Mouse (Mus musculus) left cerebral cortex, adult 2 months (tissue): ENCODE results near the gene Cib3. TPM values are rescaled to one million over a fixed set of nuclear protein-coding genes. Genes with fewer than 3 reads are reported as not detected.

Experiments used
- DNase-seq, 2 experiments: peaks; one replicate each; pipeline ENCODE4 v3.0.0; 2021 to 2022; ENCODE audit warnings: low spot score in 2 of 2, mixed read lengths in 1 of 2; ENCODE audit errors: extremely low spot score in 1 of 2
- H3K27ac ChIP-seq: fragments of 200-600 bp; 2 replicates; pipeline ENCODE4 v1.8.1; 2022
- H3K4me3 ChIP-seq: fragments of 200-600 bp; 2 replicates; pipeline ENCODE4 v1.8.1; 2022
- CTCF ChIP-seq: fragments of 200-600 bp; IDR thresholded peaks from 2 replicates; pipeline ENCODE4 v1.8.1; 2022; ENCODE audit warnings: antibody characterized with exemption, mild to moderate bottlenecking, moderate library complexity
- intact Hi-C: fragments of 180-260 bp; cut with DNase I; formaldehyde crosslinking; loops from one replicate; pipeline ENCODE4 v1.15.1; 2025
- total RNA-seq, 2 experiments: library from RNA; stranded (reverse); gene quantifications; 2 replicates each; pipeline ENCODE4 v1.2.3; 2021

Cib3 gene
- total RNA-seq, 2 experiments from 2014 or later, result 0.33 TPM; not detected in 1

DNA sequence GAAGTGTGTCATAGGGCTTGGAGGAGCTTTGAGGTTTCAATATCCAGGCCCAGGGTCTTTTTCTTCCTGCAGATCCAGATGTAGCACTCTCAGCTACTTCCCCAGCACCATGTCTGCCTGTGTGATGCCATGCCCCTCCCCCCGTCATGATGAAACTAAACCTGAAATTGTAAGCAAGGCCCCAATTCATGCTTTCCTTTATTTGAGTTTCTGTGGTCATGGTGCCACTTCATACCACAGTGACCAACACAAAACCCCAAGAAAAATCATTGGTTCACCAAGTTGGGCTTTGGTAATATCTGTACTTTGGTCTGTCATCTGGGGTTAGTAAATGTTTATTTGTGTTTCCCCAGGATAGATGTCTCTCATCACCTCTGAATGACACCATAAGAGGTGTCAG, 4.1 kb downstream of the Cib3 start:
- intact Hi-C loops, result no loop called here
- no peak overlapping the region for H3K4me3 ChIP-seq
- TF ChIP-seq CTCF, result no peak
- DNase-seq, result no peak
- H3K27ac ChIP-seq, result no peak overlapping the region

DNA sequence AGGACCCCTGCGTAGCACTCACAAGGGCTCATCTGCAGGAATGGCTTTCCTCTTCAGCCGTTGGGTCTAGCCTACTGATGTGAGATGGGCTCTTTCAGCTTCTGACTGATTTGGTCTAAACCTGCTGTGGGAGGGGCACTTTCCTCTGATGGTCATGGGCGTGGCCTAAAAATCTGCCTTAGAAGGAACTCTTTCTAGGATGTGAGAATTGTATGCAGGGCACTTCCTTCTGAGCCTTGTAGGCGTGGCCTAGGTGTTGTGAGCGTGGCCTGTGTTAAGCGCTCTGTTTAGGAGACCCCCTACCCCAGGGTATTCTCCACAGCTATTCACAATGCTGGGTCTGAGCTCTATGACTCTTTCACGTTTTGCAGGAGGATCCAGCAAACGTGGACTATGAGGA, 14.6 kb downstream of the Cib3 start:
- no peak for DNase-seq
- intact Hi-C loops, result no loop called here
- TF ChIP-seq CTCF, result no peak
- no peak overlapping the region for H3K27ac ChIP-seq
- H3K4me3 ChIP-seq, result no peak overlapping the region

DNA sequence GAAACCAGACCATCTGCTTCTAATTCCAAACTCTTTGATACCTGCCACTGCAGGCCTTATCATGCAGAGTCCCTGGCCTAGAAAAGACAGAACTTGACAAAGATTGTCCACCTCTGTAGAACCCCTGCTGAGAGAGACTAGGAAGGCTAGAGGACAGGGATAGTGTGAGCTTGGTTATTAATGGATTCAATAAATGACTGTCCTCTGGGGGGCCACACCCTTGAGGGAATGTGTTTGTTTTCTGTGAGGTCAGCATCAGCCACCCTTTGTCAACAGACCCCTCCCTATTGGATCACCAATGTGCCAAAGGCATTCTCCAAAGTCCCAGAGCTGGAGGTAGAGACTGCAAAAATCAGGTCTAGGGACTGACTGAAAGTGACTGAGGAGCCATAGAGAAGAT, 20.6 kb downstream of the Cib3 start:
- DNase-seq, result no peak
- no peak for TF ChIP-seq CTCF
- intact Hi-C loops, result no loop called here
- Histone ChIP-seq H3K27ac (no peak overlapping the region), H3K4me3 (no peak overlapping the region)

DNA sequence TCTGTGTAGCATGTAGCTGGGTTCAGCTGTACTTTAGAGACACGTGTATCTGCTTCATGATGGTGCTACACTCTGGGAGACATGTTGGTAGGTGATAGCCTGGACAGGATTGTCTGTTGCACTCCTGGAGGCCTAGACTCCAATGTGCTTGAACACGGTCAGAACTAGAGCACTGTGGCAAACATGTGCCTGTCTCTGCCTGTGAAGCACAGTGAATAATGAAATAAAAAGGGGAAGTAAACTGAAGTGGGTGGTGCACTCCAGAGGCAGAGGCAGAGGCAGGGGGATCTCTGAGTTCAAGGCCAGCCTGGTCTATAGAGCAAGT, 22.5 kb downstream of the Cib3 start:
- H3K27ac ChIP-seq, result no peak overlapping the region
- no peak overlapping the region for H3K4me3 ChIP-seq
- DNase-seq, result no peak
- intact Hi-C loops, result no loop called here
- TF ChIP-seq CTCF, result no peak

DNA sequence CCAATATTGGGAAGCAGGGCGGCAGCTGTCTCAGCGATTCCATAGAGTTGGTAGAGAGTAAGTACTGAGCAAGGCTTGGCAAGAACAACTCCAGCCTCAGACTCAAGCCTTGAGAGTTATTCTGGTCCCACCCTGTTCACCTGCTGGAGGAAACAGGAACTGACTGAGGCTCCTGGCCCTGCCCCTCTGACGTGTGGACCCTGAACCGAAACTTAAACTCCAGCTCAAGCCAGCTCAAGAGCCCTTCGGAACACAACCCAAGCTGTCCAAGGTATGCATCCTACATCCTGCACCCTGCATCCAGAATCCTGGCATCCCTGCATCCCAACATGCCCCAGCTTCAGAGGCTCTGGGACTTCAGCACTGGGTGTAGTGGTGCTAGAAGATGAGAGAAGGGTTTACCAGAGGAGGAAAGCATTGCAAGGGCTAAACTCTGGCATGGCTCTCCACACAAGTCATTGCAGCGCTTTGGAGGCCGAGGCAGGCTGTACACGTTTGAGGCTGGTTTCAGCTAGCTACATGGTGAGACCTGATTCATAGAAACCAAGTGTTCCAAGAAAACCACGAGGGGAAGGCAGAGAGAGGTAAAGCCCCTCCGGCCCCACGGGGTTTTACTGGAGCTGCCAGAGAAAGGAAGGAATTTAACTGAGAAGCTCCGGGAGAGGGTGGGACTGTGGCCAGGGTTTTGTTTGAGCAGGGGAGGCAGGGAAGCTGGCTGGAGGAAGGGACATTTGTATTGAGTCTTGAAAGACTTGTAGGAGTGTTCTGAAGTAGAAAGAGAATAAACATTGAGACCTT, 23.0 kb downstream of the Cib3 start, which contains the start of gene Hsh2d:
Hsh2d (plus strand) TSS at position 222 of the 798 bp plus-strand sequence.
- Histone ChIP-seq H3K27ac (no peak within 1 kb of the TSS), H3K4me3 (no peak within 1 kb of the TSS)
- TF ChIP-seq CTCF, result no peak; the same call in 1 of the 2 replicates
- intact Hi-C loops, result no loop called here
- no peak for DNase-seq

DNA sequence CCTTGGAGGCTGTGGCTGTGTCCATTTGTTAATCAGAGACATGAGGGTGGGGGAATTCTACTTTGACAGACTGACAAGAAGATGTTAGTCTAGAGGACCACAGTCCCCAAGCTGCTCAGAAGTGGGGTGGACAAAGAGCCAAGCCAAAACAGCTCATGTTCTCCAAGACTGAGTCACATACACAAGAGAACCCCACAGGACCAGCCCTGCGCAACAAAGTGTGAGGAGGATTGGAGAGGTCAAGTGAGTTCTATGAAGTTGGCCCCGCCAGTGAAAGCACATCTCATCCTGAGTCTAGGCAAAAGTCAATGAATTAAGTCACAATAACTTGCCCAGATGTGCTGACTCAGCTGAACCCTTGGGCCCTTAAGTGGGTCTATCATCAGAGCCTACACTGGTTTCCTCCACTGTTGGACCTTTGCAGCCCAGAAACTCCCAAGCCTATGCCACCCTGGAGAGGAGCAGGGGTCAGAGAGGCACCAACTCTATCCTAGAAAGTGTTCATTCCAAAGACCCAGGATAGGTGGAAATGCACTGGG, 24.8 kb downstream of the Cib3 start:
- intact Hi-C loops, result no loop called here
- Histone ChIP-seq H3K4me3 (no peak overlapping the region), H3K27ac (no peak overlapping the region)
- DNase-seq, result no peak
- TF ChIP-seq CTCF, result no peak

DNA sequence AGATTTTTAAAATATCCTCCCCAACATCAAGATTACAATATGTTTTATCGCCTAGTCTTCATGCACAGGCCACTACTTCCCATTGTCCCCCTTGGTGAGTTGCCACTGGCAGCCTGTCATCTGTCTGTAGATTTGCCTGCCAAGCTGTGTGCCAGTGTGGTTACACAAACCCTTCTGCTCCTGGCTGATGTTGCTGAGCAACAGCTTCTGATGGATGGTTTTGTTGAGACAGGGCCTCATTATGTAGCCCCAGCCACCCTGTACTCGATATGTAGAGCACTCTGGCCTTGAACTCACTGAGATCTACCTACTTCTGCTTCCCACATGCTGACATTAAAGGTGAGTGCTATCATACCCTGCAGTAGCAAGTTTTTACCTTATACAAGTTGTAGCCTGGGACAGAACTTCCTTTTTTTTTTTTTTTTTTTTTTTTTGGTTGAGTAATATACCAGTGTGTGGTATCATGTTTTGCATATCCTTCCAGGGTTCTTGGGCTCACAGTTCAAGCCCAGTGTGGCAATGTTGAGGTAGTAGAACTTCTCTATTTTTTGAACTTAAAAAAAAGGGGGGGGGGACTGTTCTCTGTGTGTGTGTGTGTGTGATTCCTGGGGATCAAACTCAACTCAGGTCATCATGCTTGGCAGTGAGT, 29.0 kb downstream of the Cib3 start:
- intact Hi-C loops, result no loop called here
- no peak overlapping the region for H3K4me3 ChIP-seq
- no peak for TF ChIP-seq CTCF
- H3K27ac ChIP-seq, result no peak overlapping the region
- no peak for DNase-seq

DNA sequence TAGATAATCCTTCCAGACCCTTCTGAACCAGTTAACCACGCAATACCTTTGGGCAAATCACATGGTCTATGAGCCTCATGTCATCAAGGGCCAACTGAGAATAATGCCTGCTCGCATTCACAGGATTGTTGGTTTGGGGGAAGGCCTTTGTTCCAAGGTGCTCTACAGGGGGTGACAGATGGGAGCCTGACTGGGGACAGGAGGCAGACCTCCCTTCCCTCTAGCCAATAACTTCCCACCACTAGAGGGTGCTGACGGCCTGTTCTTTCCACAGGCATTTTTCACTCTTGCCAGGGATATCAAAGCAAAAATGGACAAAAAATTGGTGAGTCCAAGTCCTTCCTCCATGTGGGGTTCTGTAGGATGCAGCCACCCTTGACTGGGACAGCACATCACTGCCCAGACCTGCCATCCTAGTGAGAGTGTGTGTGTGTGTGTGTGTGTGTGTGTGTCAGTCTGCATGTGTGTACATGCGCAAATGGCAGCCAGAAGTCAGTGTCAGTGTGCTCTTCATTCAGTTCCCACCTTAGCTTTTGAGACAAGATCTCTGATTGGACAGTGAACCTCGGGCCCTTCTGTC, 35.2 kb downstream of the Cib3 start:
- peak; percentile 81 for TF ChIP-seq CTCF

DNA sequence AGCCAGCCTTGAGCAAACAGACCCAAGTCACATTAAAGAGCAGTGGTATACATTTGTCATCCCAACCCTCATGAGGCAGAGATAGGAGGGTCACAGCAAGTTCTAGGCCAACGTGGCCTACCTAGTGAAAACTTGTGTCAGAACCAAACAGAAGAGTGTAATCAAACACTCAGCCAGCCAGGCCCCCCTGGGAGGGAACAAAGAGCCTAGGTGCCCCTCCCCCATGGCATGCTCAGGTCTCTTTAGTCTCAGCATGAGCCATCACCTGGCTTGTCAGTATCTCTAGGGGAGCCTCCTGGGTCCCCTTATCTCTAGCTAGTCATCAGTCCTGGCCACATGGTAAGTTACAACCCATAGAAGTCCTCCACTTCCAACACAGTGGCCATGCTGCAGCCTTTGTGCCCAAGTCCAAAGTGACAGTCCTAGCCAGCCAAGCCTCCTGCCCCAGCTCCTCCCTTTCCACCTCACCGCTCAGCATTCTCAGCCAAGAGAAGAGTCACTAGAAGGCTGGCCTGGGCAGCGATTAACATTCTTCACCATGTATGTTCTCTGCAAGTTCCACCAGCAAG, 42.9 kb downstream of the Cib3 start:
- intact Hi-C loops, result no loop called here
- TF ChIP-seq CTCF, result no peak
- Histone ChIP-seq H3K27ac (no peak overlapping the region), H3K4me3 (no peak overlapping the region)
- DNase-seq, result no peak

More for the DNA sequence above, 35.2 kb downstream of the Cib3 start:
- H3K27ac ChIP-seq, result no peak overlapping the region
- intact Hi-C loops, result loop anchor here (5.0 kb wide), 3 partner anchors 65 to 190 kb away; partner anchors contain the start of gene Ap1m1
- DNase-seq, result peak; percentile 53 to 72
- H3K4me3 ChIP-seq, result no peak overlapping the region

DNA sequence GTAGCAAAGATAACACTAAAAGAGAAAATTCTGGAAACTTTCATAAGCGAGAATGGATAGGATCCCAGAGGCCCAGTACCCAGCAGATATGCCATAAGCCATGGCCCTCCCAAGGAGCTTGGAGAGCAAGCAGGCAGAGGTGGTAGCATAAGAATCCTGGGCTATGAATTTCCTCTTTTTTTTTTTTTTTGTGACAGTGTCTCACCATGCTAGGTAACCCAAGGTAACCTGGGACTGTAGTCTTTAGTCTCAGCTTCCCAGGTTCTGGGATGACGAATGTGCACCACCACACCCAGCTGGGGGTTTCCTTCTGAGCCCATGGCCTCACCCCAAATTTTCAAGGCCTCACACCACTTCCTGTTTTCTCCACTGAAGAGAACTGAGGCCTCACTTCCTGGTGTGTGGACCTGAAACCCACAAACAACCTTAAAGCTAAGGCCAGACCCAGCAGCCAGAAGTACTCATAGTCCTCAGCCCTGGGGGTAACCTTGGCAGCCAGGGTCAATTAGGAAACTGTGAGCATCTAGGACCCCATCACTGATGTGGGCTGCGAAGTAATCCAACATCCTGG, 43.5 kb downstream of the Cib3 start:
- DNase-seq, result no peak
- Histone ChIP-seq H3K4me3 (no peak overlapping the region), H3K27ac (no peak overlapping the region)
- TF ChIP-seq CTCF, result no peak
- intact Hi-C loops, result no loop called here

DNA sequence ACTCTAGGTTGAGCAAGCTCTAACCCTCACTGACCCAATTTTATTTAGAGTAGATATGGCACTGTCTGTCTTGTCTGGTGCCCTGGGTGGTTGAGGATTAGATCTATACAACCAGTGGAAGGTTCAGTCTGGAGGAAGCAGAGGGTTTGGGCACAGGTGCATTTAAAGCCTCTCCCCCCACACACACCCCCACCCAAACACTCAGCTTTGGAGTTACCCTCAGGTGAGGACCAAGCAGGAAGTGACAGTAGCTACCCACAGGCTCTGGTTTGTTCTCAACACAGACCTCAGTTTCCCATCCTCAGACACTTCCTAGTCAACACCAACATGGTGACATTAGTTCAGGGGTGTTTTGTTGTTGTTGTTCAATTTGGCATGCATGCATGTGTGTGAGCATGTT, 49.8 kb downstream of the Cib3 start:
- intact Hi-C loops, result loop anchor here (5.0 kb wide), 1 partner anchor 241 kb away; no protein-coding TSS in a partner anchor
- Histone ChIP-seq H3K4me3 (no peak overlapping the region), H3K27ac (no peak overlapping the region)
- TF ChIP-seq CTCF, result no peak
- no peak for DNase-seq
